Mouse (Mus musculus) heart, embryonic 15.5 days (tissue): Measurements from ENCODE around the gene Nsun3. TPM values are rescaled to one million over a fixed set of nuclear protein-coding genes. Genes with fewer than 3 reads are reported as not detected.

Experiments
- ATAC-seq: fragments of 200-750 bp; cut with Nextera tagmentation; replicated peaks from 2 replicates; pipeline ENCODE4 v1.8.0; 2017; ENCODE audit warnings: low read depth, moderate TSS enrichment; ENCODE audit not compliant: insufficient number of reproducible peaks, insufficient read depth, low FRiP score
- H3K27ac ChIP-seq: fragments of 300-500 bp; sonication (generic); 2 replicates; pipeline ENCODE4 v1.5.1; 2015; ENCODE audit warnings: mild to moderate bottlenecking, inconsistent platforms
- H3K27me3 ChIP-seq: fragments of 300-500 bp; sonication (generic); 2 replicates; pipeline ENCODE4 v1.6.1; 2015; ENCODE audit warnings: inconsistent platforms
- H3K36me3 ChIP-seq: fragments of 300-500 bp; sonication (generic); 2 replicates; pipeline ENCODE4 v1.6.1; 2015; ENCODE audit warnings: mild to moderate bottlenecking, inconsistent platforms
- H3K4me1 ChIP-seq: fragments of 300-500 bp; sonication (generic); replicated peaks from 2 replicates; pipeline ENCODE4 v1.6.1; 2015; ENCODE audit warnings: inconsistent platforms
- H3K4me2 ChIP-seq: fragments of 300-500 bp; sonication (generic); 2 replicates; pipeline ENCODE4 v1.6.1; 2015; ENCODE audit warnings: inconsistent platforms, mild to moderate bottlenecking, moderate library complexity
- H3K4me3 ChIP-seq: fragments of 300-500 bp; sonication (generic); 2 replicates; pipeline ENCODE4 v1.5.1; 2015; ENCODE audit warnings: mild to moderate bottlenecking, inconsistent platforms
- H3K9ac ChIP-seq: fragments of 300-500 bp; sonication (generic); 2 replicates; pipeline ENCODE4 v1.6.1; 2015; ENCODE audit warnings: mild to moderate bottlenecking, inconsistent platforms
- H3K9me3 ChIP-seq: fragments of 300-500 bp; sonication (generic); replicated peaks from 2 replicates; pipeline ENCODE4 v1.6.1; 2016; ENCODE audit warnings: inconsistent platforms
- WGBS: fragments of 180-500 bp; shearing (Covaris S2); methylation state at CpG from one replicate; pipeline ENCODE4 v1.1.7; 2015; ENCODE audit warnings: mixed read lengths; 5-methylcytosine and 5-hydroxymethylcytosine counted together
- polyA plus RNA-seq: library from polyadenylated mRNA; unstranded; fragments of >200 nt; fragmentation: Nextera tagmentation; extraction: Ambion mirVana; gene quantifications from 2 replicates; pipeline ENCODE4 v1.2.1, GENCODE M21; 2015

Nsun3 gene
- polyA plus RNA-seq, 1 experiment from 2014 or later = 5.2 TPM

DNA sequence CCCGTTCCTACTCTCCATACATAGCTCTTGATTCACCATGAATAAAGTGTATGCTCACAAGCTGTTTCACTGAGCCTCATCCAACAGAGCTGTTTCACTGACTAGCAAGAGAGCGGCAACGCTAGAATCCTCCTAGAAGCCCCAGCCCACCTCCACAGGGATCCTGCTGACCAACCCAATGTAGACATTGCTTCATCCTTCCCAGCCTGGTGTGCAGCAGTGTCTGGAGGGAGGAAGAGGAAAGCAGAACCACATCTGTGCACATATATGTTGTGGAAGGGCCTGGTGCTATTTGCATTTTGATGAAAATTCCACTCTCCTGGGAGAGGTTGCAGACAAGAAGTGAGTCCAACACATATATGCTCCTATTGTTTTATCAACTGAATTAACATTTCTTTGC, 18.0 kb upstream of the Nsun3 start:
- Histone ChIP-seq H3K9me3 (no peaks in the 10 kb centered on the region), H3K27ac (no peak overlapping the region), H3K4me1 (peaks cover 4% of the 10 kb centered on the region; the same call in 1 of the 2 replicates), H3K9ac (no peak overlapping the region), H3K4me3 (no peak overlapping the region), H3K27me3 (no peaks in the 10 kb centered on the region), H3K4me2 (no peak overlapping the region), H3K36me3 (peaks cover 7% of the 10 kb centered on the region)
- 96% methylated on average over 3 of the region's 3 CpGs for WGBS
- ATAC-seq = no peak

DNA sequence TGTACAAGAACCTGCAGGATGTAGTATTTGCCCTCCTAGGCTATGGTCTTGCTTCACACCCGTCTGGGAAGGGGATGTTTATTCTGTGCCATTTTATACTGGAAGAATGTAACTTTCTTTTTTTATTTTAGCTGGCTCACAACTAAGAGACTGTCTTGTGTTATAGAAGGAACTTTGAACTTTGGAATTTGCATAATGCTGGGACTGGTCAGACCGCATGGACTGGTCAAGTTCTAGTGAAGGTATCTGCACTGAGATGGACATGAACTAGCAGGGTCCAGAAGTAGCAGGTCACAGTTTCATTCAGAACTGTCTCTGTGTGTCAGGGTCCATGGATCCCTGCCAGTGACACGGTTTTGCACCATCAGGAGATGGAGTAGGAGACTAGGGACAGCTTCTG, 13.2 kb upstream of the Nsun3 start:
- ATAC-seq = no peak
- WGBS = 77% methylated on average over 3 of the region's 3 CpGs
- H3K4me1 ChIP-seq = peaks cover 6% of the 10 kb centered on the region; the same call in 1 of the 2 replicates

DNA sequence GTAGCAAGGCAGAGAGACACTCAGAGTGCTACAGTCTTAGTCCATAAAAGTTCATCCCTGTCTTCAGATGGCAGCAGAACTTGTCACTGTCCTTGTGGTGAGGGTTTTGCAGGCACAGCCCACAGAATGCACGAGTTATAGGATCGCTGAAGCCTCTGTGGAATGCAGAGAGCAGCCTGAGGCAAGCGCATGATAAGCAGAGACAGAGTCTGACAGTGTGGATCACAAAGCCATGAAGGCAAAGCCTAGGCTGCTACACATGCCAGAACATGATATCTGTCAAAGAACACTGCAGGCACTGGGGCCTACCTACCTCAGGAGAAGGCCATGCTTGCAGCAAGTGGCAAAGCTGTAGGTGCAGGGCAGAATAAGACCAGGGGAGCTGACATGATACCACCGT, 12.8 kb upstream of the Nsun3 start:
- Histone ChIP-seq H3K4me2 (no peak overlapping the region), H3K4me3 (no peak overlapping the region), H3K27ac (peak overlapping the region; percentile 51), H3K4me1 (peaks cover 6% of the 10 kb centered on the region; the same call in 1 of the 2 replicates), H3K9me3 (no peaks in the 10 kb centered on the region), H3K36me3 (peaks cover 7% of the 10 kb centered on the region), H3K9ac (no peak overlapping the region), H3K27me3 (no peaks in the 10 kb centered on the region)
- peak; percentile 27; the same call in 1 of the 2 replicates for ATAC-seq
- 38% methylated on average over 4 of the region's 4 CpGs for WGBS

More for the DNA sequence above, 13.2 kb upstream of the Nsun3 start:
- Histone ChIP-seq H3K27me3 (no peaks in the 10 kb centered on the region), H3K9ac (no peak overlapping the region), H3K9me3 (no peaks in the 10 kb centered on the region), H3K27ac (peak overlapping the region; percentile 51; the same call in 1 of the 2 replicates), H3K4me3 (no peak overlapping the region), H3K4me2 (no peak overlapping the region), H3K36me3 (peaks cover 7% of the 10 kb centered on the region)

DNA sequence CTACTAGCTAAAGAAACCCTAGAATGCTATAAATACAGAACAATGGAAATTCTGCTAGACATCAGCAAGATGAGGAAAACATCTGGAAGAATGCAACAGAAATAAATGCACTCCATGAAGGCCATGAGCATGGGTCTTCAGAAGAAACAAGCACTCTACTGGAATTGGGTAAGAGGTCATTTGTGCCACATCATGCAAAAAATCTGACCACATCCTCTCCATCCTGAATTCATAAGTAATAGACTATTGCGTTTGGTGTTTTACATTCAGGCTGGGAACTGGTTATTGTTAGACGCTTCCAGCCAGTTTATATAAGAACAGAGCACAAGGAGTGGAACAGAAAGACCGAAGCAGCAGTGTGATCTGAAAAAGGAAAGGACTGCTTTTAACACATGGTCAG, 12.2 kb upstream of the Nsun3 start:
- Histone ChIP-seq H3K27me3 (no peaks in the 10 kb centered on the region), H3K4me2 (no peak overlapping the region), H3K9me3 (no peaks in the 10 kb centered on the region), H3K9ac (no peak overlapping the region), H3K4me1 (peaks cover 6% of the 10 kb centered on the region; the same call in 1 of the 2 replicates), H3K4me3 (no peak overlapping the region), H3K36me3 (peaks cover 7% of the 10 kb centered on the region), H3K27ac (peak overlapping the region; percentile 51; the same call in 1 of the 2 replicates)
- no peak for ATAC-seq
- WGBS = 86% methylated on average over 3 of the region's 3 CpGs

DNA sequence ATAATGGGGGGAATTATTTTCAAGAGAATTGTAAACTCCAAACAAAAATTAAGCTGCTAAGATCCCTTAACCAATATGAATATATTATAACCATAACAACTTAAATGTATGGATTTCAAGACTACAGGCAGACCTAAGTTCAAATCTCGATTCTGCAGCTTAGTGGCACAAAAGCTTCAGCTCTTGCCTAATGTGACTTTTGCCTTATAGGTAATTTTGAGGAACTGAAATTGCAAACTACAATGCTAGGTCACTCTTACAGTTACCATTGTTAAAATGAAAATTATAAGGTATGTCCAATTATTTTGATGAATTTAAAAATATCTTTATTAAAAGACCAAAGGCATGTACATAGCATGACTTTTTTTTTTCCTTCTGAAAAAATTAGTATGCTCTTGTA, 10.0 kb upstream of the Nsun3 start:
- no peak overlapping the region for H3K4me2 ChIP-seq
- WGBS = 75% methylated on average over 1 of the region's 1 CpGs
- no peak overlapping the region for H3K9ac ChIP-seq
- ATAC-seq = no peak
- no peak overlapping the region for H3K4me3 ChIP-seq
- no peaks in the 10 kb centered on the region for H3K27me3 ChIP-seq
- H3K9me3 ChIP-seq = no peaks in the 10 kb centered on the region
- peaks cover 6% of the 10 kb centered on the region; the same call in 1 of the 2 replicates for H3K4me1 ChIP-seq
- peaks cover 2% of the 10 kb centered on the region; the same call in 1 of the 2 replicates for H3K36me3 ChIP-seq
- no peak overlapping the region for H3K27ac ChIP-seq

DNA sequence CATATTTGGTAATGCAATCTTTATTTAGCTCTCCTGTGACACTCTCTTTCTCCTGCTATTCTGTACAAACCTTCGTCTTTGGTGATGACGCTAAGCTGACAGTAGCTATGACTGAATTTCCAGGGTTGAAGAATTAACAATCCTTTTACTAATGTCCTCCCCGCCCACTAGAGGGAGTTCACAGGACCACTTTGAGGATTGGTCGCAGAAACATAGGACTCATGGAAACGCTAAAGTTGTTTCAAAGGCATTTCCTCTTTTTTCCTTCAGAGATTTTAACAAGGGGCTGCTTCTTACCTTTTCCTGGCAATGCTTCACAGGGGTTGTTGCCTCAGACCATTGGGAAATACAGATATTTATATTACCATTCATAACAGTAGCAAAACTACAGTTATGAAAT, 4.4 kb downstream of the Nsun3 start:
- no peak overlapping the region for H3K4me3 ChIP-seq
- no peak overlapping the region for H3K4me2 ChIP-seq
- no peak overlapping the region for H3K27ac ChIP-seq
- no peaks in the 10 kb centered on the region for H3K36me3 ChIP-seq
- no peaks in the 10 kb centered on the region for H3K9me3 ChIP-seq
- H3K9ac ChIP-seq = no peak overlapping the region
- 49% methylated on average over 5 of the region's 5 CpGs for WGBS
- ATAC-seq = no peak
- peaks cover 7% of the 10 kb centered on the region for H3K4me1 ChIP-seq
- H3K27me3 ChIP-seq = no peaks in the 10 kb centered on the region

DNA sequence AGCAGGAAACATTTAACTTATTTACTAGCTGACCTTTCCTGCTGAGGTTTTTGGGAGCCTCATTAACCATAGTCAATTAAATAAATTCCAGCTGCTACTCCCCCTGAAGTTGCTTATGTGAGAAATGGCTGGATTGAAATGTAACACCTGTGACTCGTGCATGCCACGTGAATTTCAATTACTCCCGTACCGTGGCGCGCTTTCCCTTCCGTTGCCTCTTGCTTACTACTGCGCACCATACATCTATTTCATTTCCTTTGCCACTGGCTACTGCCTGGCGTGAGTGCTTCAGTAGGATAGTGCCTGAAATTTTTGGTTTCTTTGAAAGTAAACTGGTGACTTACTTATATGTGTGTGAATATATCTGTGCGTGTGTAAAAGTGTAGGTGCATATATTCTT, 8.3 kb downstream of the Nsun3 start:
- Histone ChIP-seq H3K27ac (no peak overlapping the region), H3K36me3 (peaks cover 3% of the 10 kb centered on the region; the same call in 1 of the 2 replicates), H3K4me3 (no peak overlapping the region), H3K4me2 (no peak overlapping the region), H3K4me1 (no peaks in the 10 kb centered on the region), H3K9ac (no peak overlapping the region), H3K9me3 (no peaks in the 10 kb centered on the region), H3K27me3 (no peaks in the 10 kb centered on the region)
- WGBS = 84% methylated on average over 10 of the region's 10 CpGs
- ATAC-seq = no peak

DNA sequence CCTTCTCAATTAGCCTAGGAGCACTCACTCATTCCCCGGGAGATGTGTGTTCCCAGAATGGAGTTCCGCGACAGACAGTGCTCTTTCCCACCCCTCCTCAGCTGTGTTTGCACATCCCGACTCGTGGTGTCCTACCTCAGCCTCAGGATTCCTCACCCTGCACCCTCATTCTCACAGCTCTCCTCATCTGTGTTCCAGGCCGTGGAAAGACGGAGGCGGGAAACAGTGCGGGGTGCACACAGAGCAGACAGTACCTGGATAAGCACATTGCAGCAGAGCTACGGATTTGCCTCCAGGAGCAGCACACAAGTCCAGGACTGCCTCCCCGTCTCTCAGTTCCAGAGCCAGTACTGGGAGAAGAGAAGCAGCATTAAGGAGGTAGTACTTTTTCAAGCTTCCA, 10.6 kb downstream of the Nsun3 start:
- 84% methylated on average over 11 of the region's 11 CpGs for WGBS
- Histone ChIP-seq H3K4me3 (no peak overlapping the region), H3K27ac (no peak overlapping the region), H3K4me1 (no peaks in the 10 kb centered on the region), H3K27me3 (no peaks in the 10 kb centered on the region), H3K4me2 (no peak overlapping the region), H3K9me3 (no peaks in the 10 kb centered on the region), H3K9ac (no peak overlapping the region), H3K36me3 (peaks cover 5% of the 10 kb centered on the region; the same call in 1 of the 2 replicates)
- no peak for ATAC-seq

DNA sequence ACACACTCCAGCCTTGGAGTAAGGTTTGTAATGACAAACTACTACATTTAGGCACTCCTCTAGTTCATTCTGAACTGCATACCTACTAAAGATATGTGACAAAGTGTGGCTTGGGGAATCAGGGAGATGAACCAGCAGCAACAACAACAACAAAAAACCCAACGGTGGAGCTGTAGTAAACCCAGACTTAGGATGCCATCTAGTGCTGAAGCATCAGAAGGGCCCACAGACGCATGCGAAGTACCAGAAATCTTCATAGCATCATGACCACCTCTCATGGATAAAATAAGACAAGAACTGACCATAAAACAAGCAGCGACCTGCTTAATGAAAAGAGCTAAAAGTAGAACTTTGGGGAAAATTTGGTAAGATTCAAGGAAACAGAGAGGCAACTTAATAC, 13.2 kb downstream of the Nsun3 start:
- Histone ChIP-seq H3K4me2 (no peak overlapping the region), H3K27me3 (no peaks in the 10 kb centered on the region), H3K9me3 (no peaks in the 10 kb centered on the region), H3K4me1 (no peaks in the 10 kb centered on the region), H3K4me3 (no peak overlapping the region), H3K36me3 (peaks cover 5% of the 10 kb centered on the region; the same call in 1 of the 2 replicates), H3K9ac (no peak overlapping the region), H3K27ac (no peak overlapping the region)
- 69% methylated on average over 4 of the region's 4 CpGs for WGBS
- no peak for ATAC-seq

DNA sequence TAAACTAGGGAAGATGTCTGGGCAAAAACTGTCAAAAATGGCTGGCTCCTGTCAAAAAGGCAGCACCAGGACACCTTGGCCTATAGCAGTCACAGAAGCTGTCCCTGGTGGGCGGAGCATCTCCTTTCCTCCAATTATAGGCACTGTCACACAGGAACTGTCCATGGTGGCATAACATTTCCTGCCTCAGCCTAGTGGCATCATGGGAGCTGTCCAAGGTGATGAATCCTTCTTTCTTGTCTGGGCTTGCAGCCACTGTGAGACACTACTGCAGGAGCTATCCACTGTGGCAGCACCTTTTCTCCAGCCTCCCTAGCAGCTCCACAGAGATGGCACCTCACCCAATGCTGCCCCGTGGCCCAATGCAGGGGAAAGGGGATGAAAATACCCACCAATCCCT, 28.3 kb downstream of the Nsun3 start:
- H3K27me3 ChIP-seq = no peaks in the 10 kb centered on the region
- H3K9ac ChIP-seq = no peak overlapping the region
- H3K36me3 ChIP-seq = no peaks in the 10 kb centered on the region
- no peak; the same call in 1 of the 2 replicates for ATAC-seq
- H3K9me3 ChIP-seq = no peaks in the 10 kb centered on the region
- 82% methylated on average over 2 of the region's 2 CpGs for WGBS
- no peak overlapping the region for H3K4me3 ChIP-seq
- H3K4me1 ChIP-seq = no peaks in the 10 kb centered on the region
- H3K4me2 ChIP-seq = no peak overlapping the region
- no peak overlapping the region for H3K27ac ChIP-seq

DNA sequence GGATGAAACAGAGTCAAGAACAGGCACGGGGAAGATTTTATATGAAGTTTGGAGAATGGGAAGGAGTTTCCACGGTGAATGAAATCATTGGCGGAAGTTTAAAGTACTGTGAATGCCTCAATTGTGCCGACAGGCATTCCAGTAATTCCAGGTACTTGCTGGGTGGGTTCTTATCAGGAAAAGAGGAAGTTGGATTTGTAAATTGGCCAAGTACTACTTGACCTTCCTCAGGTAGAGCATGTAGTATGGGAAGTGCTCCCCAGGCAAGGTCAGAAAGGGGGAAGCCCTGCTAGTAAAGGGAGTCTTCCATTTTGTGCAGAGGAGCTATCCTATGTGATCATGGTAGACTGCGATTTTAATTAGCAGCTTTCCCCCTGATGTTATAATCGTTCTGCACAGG, 31.3 kb downstream of the Nsun3 start:
- H3K4me1 ChIP-seq = no peaks in the 10 kb centered on the region
- no peak for ATAC-seq
- H3K4me3 ChIP-seq = no peak overlapping the region
- no peak overlapping the region for H3K4me2 ChIP-seq
- no peak overlapping the region for H3K27ac ChIP-seq
- 81% methylated on average over 6 of the region's 6 CpGs for WGBS
- H3K27me3 ChIP-seq = no peaks in the 10 kb centered on the region
- H3K9ac ChIP-seq = no peak overlapping the region
- no peaks in the 10 kb centered on the region for H3K36me3 ChIP-seq
- no peaks in the 10 kb centered on the region for H3K9me3 ChIP-seq

DNA sequence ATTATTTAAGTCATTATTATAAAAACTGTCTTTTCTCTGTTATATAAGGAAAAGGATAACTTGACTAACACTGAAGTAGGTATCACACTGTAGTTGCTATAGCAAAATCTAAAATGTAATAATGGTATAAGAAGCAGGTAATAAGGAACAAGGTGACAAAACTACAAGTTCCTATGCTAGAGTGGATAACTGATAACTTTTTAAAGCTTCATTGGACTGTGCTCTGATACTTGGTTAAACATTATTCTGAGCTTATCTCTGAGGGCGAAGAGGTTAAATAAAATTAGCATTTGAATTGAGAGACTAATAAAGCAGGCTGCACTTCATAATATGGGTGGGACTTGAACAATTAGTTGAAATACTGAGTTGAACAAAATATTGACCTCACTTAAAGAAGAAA, 33.0 kb downstream of the Nsun3 start:
- Histone ChIP-seq H3K4me1 (no peaks in the 10 kb centered on the region), H3K27ac (no peak overlapping the region), H3K4me3 (no peak overlapping the region), H3K36me3 (no peaks in the 10 kb centered on the region), H3K9me3 (no peaks in the 10 kb centered on the region), H3K9ac (no peak overlapping the region), H3K4me2 (no peak overlapping the region), H3K27me3 (no peaks in the 10 kb centered on the region)
- ATAC-seq = no peak
- 85% methylated on average over 1 of the region's 1 CpGs for WGBS
